Mouse (Mus musculus) lung, adult 18-20 months (tissue): ENCODE results near the gene Resf1.
"Not testable (repeated sequence)": the region's sequence is repeated elsewhere in the genome, so short reads cannot be mapped to it uniquely, and the experiment has no call there.

ENCODE experiments used
- DNase-seq, 2 experiments: peaks; one replicate each; pipeline ENCODE4 v3.0.0; 2022; ENCODE audit warnings: mixed read lengths in 2 of 2

The Resf1 gene

GRCm38 (mm10) chr6:149348211-149348610 lies 39.0 kb downstream of the Resf1 start:
- DNase-seq: not testable (repeated sequence)

DNA sequence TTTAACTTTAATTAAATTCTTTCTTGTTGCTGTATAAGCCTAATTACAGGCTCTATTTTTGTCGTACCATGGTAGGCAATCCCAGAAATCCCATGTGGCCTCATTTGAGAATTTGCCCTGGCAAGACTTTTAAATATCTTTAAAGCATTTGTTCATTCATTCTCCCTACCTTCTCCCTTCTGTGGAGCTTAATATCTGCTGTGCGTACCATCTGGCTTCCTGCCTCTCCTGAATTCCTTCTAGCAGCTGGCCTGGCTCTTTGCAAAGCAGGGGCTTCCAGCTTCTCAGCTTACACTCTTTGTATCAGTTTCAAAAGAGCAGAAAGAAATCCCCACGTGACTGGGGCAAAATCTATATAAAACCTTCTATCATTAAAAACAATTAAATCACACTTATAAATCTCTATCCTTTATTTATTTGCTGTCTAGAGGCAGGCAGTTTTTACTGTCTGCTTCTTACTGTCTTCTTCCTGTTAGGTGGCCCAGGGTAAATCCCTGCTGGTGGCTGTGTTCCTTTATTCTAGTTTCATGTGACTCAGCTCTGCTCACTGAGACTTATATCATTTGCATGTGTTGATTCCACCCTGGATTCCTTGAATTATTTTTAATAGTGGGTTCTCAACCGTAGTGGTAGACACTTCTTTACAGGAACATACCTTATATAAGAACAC lies 45.7 kb downstream of the Resf1 start:
- no peak for DNase-seq

GRCm38 (mm10) chr6:149355799-149356198 lies 46.6 kb downstream of the Resf1 start:
- not testable (repeated sequence) for DNase-seq

GRCm38 (mm10) chr6:149357155-149357554 lies 47.9 kb downstream of the Resf1 start:
- DNase-seq: no peak

GRCm38 (mm10) chr6:149362533-149362932 lies 53.3 kb downstream of the Resf1 start:
- not testable (repeated sequence) for DNase-seq

DNA sequence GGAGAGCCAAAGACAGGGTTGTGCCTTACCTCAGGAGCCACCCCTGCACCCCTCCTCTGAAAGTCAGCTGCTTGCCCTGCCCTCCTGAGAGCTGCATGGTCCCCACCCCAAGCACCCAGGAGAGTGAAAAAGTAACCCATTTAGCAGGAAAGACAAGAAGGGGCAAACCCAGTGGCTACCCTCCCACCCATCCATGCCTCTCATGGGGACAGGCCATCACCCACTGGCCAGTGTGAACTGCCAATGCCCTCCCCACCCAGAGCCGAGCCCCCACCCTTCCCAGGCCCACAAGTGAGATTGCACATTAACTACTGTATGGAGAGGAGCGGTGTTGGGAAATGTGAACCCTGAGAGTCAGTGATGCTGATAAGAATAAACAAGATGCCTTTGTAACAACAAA lies 56.8 kb downstream of the Resf1 start:
- not testable (repeated sequence) for DNase-seq

- no peak for DNase-seq
Observed at GRCm38 (mm10) chr6:149366403-149366802, 57.2 kb downstream of the Resf1 start.

DNA sequence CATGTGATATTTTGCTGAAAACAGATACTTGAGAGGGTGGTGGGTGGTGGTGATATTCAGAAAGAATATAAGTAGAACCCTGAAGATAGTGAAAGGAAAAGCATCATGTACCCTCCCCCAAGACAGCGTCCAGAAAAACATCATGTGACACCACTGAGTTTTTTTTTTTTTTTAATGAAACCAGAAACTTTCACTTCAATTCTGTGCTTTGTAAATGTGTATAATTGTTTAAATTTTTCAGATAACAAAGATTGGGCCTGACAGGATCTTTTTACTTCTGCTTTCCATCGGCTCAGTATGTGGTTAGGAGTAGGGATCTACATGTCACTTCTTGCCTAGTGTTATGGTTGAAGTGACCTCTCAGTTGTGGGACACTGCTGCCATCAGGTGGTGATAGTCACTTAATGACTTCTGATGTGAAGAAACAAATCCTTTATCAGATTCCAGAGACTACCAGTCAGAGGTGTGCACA lies 65.8 kb downstream of the Resf1 start:
- DNase-seq: peak; percentile 80 to 87

DNA sequence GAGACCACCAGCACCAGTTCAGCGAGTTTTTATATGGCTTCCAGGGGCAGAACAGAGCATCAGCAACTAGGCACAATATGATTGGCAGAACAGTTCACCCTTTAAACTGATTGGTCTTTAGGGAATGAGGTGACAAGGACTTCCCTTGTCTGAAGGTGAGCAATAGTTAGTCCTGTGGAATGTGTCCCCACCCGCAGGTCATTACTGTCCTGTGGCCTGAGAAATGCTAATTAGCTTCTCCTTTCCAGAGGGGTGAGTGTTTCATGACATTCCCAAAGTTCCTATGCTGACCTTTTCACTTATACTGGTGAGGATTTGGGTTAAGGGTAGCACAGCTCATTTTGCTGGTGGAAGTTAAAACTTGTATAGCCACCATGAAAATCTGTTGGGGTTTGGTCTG lies 74.3 kb downstream of the Resf1 start:
- no peak for DNase-seq
